Mouse (Mus musculus) embryonic facial prominence, embryonic 15.5 days (tissue): ENCODE results near the gene Fam241b. TPM values are rescaled to one million over a fixed set of nuclear protein-coding genes. Genes with fewer than 3 reads are reported as not detected.

Source experiments
- ATAC-seq: fragments of 200-750 bp; cut with Nextera tagmentation; 2 replicates; pipeline ENCODE4 v1.8.0; 2017; ENCODE audit warnings: low read depth, moderate TSS enrichment; ENCODE audit not compliant: insufficient number of reproducible peaks, low FRiP score, low TSS enrichment
- H3K27ac ChIP-seq: fragments of 300-500 bp; sonication (generic); replicated peaks from 2 replicates; pipeline ENCODE4 v1.5.1; 2015; ENCODE audit warnings: mild to moderate bottlenecking, inconsistent platforms
- H3K27me3 ChIP-seq: fragments of 300-500 bp; sonication (generic); 2 replicates; pipeline ENCODE4 v1.6.1; 2015; ENCODE audit warnings: inconsistent platforms
- H3K36me3 ChIP-seq: fragments of 300-500 bp; sonication (generic); 2 replicates; pipeline ENCODE4 v1.6.1; 2015; ENCODE audit warnings: mild to moderate bottlenecking, inconsistent platforms
- H3K4me1 ChIP-seq: fragments of 300-500 bp; sonication (generic); 2 replicates; pipeline ENCODE4 v1.6.1; 2015; ENCODE audit warnings: inconsistent platforms
- H3K4me2 ChIP-seq: fragments of 300-500 bp; sonication (generic); replicated peaks from 2 replicates; pipeline ENCODE4 v1.6.1; 2015; ENCODE audit warnings: mild to moderate bottlenecking, inconsistent platforms
- H3K4me3 ChIP-seq: fragments of 300-500 bp; sonication (generic); replicated peaks from 2 replicates; pipeline ENCODE4 v1.5.1; 2015; ENCODE audit warnings: mild to moderate bottlenecking, inconsistent platforms
- H3K9ac ChIP-seq: fragments of 300-500 bp; sonication (generic); 2 replicates; pipeline ENCODE4 v1.6.1; 2015; ENCODE audit warnings: inconsistent platforms
- H3K9me3 ChIP-seq: fragments of 300-500 bp; sonication (generic); replicated peaks from 2 replicates; pipeline ENCODE4 v1.6.1; 2016; ENCODE audit warnings: inconsistent platforms
- WGBS: fragments of 180-500 bp; shearing (Covaris S2); methylation state at CpG from one replicate; pipeline ENCODE4 v1.1.7; 2015; 5-methylcytosine and 5-hydroxymethylcytosine counted together
- polyA plus RNA-seq: library from polyadenylated mRNA; unstranded; fragments of >200 nt; fragmentation: Nextera tagmentation; extraction: Ambion mirVana; gene quantifications from 2 replicates; pipeline ENCODE4 v1.2.1, GENCODE M21; 2015

Fam241b gene
- polyA plus RNA-seq, 1 experiment from 2014 or later, result 21.5 TPM

GRCm38 (mm10) chr10:62069398-62069797 lies 74.3 kb downstream of the Fam241b start:
- Histone ChIP-seq H3K9me3 (no peaks in the 10 kb centered on the region), H3K36me3 (no peaks in the 10 kb centered on the region), H3K4me3 (no peak overlapping the region), H3K4me2 (no peak overlapping the region), H3K9ac (no peak overlapping the region), H3K4me1 (no peaks in the 10 kb centered on the region), H3K27me3 (no peaks in the 10 kb centered on the region), H3K27ac (no peak overlapping the region)
- WGBS, result 81% methylated on average over 7 of the region's 7 CpGs
- ATAC-seq, result no peak

GRCm38 (mm10) chr10:62068532-62068931 lies 75.2 kb downstream of the Fam241b start:
- H3K4me3 ChIP-seq, result no peak overlapping the region
- H3K4me2 ChIP-seq, result no peak overlapping the region
- no peaks in the 10 kb centered on the region for H3K4me1 ChIP-seq
- no peak overlapping the region for H3K9ac ChIP-seq
- ATAC-seq, result peak; percentile 58; the same call in 1 of the 2 replicates
- WGBS, result 50% methylated on average over 9 of the region's 9 CpGs
- H3K27ac ChIP-seq, result no peak overlapping the region
- H3K27me3 ChIP-seq, result no peaks in the 10 kb centered on the region
- H3K9me3 ChIP-seq, result no peaks in the 10 kb centered on the region
- no peaks in the 10 kb centered on the region for H3K36me3 ChIP-seq

GRCm38 (mm10) chr10:62066213-62066612 lies 77.5 kb downstream of the Fam241b start:
- no peaks in the 10 kb centered on the region for H3K36me3 ChIP-seq
- H3K4me1 ChIP-seq, result peaks cover 4% of the 10 kb centered on the region
- H3K4me2 ChIP-seq, result no peak overlapping the region
- H3K9me3 ChIP-seq, result no peaks in the 10 kb centered on the region
- no peak for ATAC-seq
- H3K4me3 ChIP-seq, result no peak overlapping the region
- no peak overlapping the region for H3K9ac ChIP-seq
- no peak overlapping the region for H3K27ac ChIP-seq
- no peaks in the 10 kb centered on the region; the same call in 1 of the 2 replicates for H3K27me3 ChIP-seq
- 60% methylated on average over 7 of the region's 7 CpGs for WGBS

GRCm38 (mm10) chr10:62062786-62063185 lies 80.9 kb downstream of the Fam241b start:
- H3K9ac ChIP-seq, result no peak overlapping the region
- H3K4me1 ChIP-seq, result peaks cover 22% of the 10 kb centered on the region
- no peak overlapping the region for H3K4me2 ChIP-seq
- ATAC-seq, result no peak
- H3K9me3 ChIP-seq, result no peaks in the 10 kb centered on the region
- H3K36me3 ChIP-seq, result no peaks in the 10 kb centered on the region
- no peaks in the 10 kb centered on the region; the same call in 1 of the 2 replicates for H3K27me3 ChIP-seq
- no peak overlapping the region for H3K4me3 ChIP-seq
- WGBS, result 66% methylated on average over 5 of the region's 5 CpGs
- no peak overlapping the region for H3K27ac ChIP-seq

- peak overlapping the region; percentile 75 for H3K27ac ChIP-seq
- no peaks in the 10 kb centered on the region for H3K9me3 ChIP-seq
- ATAC-seq, result no peak
- 37% methylated on average over 14 of the region's 14 CpGs for WGBS
- peaks cover 22% of the 10 kb centered on the region for H3K4me1 ChIP-seq
- H3K4me2 ChIP-seq, result 0 out of 2 replicates have a peak overlapping the region, but pooled peaks have one; percentile 4
- H3K9ac ChIP-seq, result no peak overlapping the region
- H3K4me3 ChIP-seq, result no peak overlapping the region
- no peaks in the 10 kb centered on the region; the same call in 1 of the 2 replicates for H3K27me3 ChIP-seq
- no peaks in the 10 kb centered on the region for H3K36me3 ChIP-seq
Observed at GRCm38 (mm10) chr10:62060969-62061678, 82.6 kb downstream of the Fam241b start.

GRCm38 (mm10) chr10:62060224-62060913 lies 83.4 kb downstream of the Fam241b start:
- no peaks in the 10 kb centered on the region; the same call in 1 of the 2 replicates for H3K27me3 ChIP-seq
- H3K9me3 ChIP-seq, result no peaks in the 10 kb centered on the region
- WGBS, result 22% methylated on average over 16 of the region's 16 CpGs
- ATAC-seq, result peak; percentile 63; the same call in 1 of the 2 replicates
- peaks cover 22% of the 10 kb centered on the region for H3K4me1 ChIP-seq
- H3K9ac ChIP-seq, result no peak overlapping the region
- peak overlapping the region; percentile 75 for H3K27ac ChIP-seq
- H3K4me3 ChIP-seq, result no peak overlapping the region
- H3K36me3 ChIP-seq, result no peaks in the 10 kb centered on the region
- H3K4me2 ChIP-seq, result 0 out of 2 replicates have a peak overlapping the region, but pooled peaks have one; percentile 4

GRCm38 (mm10) chr10:62058508-62059375 lies 85.0 kb downstream of the Fam241b start:
- Histone ChIP-seq H3K27me3 (no peaks in the 10 kb centered on the region; the same call in none of the 2 replicates), H3K4me3 (no peak overlapping the region), H3K27ac (no peak overlapping the region), H3K4me2 (no peak overlapping the region), H3K4me1 (peaks cover 22% of the 10 kb centered on the region), H3K36me3 (no peaks in the 10 kb centered on the region), H3K9me3 (no peaks in the 10 kb centered on the region), H3K9ac (no peak overlapping the region)
- WGBS, result 78% methylated on average over 13 of the region's 13 CpGs
- ATAC-seq, result no peak

Other genes starting within 250 kb of the Fam241b start
- gene Col13a1, start 164.8 kb downstream of the Fam241b start, polyA plus RNA-seq, result 13.1 and 17.2 TPM in 2 replicates
- gene Neurog3, start 10.8 kb downstream of the Fam241b start, polyA plus RNA-seq, result not detected in 2 replicates
- gene Tspan15, start 87.3 kb upstream of the Fam241b start, polyA plus RNA-seq, result 15.8 and 17.0 TPM in 2 replicates
- gene Tacr2, start 108.5 kb upstream of the Fam241b start, polyA plus RNA-seq, result not detected in 2 replicates
- gene Hk1, start 236.0 kb upstream of the Fam241b start, polyA plus RNA-seq, result 39.4 and 40.9 TPM in 2 replicates